Mouse (Mus musculus) skeletal muscle tissue, adult 2 months (tissue): ENCODE measurements at regions not wholly inside any gene's neighbourhood (a gene's known extent, or its start where the extent isn't known, plus 50 kb on each side); places are given as distances from the start of the nearest gene placed in this dataset.

Experiments used
- DNase-seq: peaks from one replicate; pipeline ENCODE4 v3.0.0-alpha.2; 2012; ENCODE audit warnings: low read depth, low spot score

- DNase-seq, result no peak
Observed at GRCm38 (mm10) chr3:35102715-35103591, 452.7 kb downstream of the Sox2 start.

DNA sequence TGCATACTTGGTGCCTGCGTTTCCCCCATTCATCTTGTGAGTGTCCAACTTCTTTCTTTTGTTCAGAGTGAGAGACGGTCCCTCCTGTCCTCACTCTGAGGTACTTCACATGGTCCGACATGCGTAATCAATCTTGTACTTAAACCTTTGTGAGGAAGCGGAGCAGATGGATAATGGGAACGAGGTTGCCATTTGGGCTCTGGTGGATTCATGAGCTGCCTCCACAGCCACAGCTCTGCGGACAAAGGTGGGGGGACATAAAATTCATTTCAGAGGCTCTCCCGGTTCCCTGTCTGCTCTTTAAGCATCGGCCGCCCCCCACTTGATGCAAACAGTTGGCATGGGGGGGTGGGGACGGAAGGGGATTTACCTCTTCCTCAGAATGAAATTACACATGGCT, 454.7 kb downstream of the Sox2 start:
- DNase-seq, result no peak

GRCm38 (mm10) chr3:35106097-35106496, 455.9 kb downstream of the Sox2 start:
- no peak for DNase-seq

DNA sequence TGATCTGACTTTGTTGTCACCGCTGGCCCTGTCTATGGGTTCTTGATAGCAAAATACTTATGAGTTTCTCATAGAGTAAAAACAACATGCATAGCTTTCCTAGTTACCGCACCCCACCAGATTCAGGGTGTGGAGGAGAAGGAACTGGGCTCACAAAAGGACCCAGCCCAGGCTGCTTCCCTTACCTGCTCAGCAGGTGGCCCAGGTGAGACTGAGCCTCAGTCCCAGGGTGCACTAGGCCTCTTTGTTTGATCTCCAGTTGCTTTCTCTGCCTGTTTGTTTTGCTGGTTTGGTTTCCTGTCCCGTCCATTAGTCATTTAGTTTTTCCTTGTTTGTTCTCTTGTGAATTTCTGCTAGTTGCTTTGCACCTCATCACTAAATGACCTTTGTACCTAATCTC, 483.3 kb downstream of the Sox2 start:
- DNase-seq, result no peak

DNA sequence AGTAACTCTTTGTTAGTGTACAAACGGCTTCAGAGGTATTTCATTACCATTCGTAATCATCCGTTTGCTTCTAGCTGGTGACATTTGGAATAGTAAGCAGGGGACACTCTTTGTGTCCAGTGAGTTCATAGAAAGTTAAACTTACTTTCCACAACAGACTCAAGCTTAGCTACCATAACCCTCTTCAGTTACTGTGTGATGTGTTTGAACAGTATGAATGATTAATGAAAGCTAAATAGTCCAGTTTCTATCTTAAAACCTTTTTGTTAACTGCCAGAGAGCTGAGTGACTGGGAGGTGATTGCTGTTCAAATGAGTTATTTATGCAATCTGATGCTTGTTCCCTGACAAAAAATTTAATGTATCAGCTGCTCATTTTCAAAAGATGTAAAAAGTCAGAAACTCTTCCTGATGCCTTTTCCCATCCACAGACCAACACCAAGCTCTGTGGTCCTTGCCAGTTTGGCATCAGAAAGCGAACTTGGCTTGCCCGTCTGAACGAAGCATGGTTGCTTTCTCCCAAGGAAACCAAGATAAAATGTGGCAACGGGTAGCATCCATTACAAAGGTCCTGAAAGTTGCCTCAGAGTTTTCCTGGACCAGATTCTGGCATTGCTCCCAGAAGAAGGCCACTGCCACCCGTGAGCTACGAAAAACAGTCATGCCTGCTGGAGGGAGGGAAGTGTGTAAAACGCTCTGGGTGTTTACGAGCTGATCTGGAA, 491.5 kb downstream of the Sox2 start:
- DNase-seq, result peak; percentile 5

GRCm38 (mm10) chr3:35142683-35143082, 492.5 kb downstream of the Sox2 start:
- DNase-seq, result no peak

GRCm38 (mm10) chr3:35145569-35145968, 495.4 kb downstream of the Sox2 start:
- no peak for DNase-seq

GRCm38 (mm10) chr3:35146681-35147080, 496.5 kb downstream of the Sox2 start:
- no peak for DNase-seq

DNA sequence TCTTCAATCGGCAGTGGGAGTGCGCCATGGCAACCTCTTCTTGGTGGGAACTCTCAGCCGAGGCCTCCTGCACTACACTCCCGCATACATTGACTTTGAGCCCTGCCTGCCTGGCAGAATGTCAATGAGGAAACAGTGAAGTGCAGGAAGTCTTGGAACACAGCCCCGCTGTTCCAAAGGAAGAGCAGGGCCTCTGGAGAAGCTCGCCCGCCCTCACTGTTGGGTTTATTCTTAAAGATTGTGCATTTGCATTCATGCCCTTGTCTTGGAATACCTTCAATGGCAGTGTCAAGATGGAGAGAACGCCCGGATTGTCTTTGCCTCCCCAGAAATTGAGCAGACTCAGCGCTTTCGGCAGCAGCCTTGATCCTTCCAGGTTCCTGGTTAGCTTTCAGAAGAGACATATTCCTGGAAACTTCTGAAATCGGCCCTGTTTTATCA, 499.1 kb downstream of the Sox2 start:
- DNase-seq, result no peak

GRCm38 (mm10) chr3:35152191-35152590, 502.0 kb downstream of the Sox2 start:
- no peak for DNase-seq

DNA sequence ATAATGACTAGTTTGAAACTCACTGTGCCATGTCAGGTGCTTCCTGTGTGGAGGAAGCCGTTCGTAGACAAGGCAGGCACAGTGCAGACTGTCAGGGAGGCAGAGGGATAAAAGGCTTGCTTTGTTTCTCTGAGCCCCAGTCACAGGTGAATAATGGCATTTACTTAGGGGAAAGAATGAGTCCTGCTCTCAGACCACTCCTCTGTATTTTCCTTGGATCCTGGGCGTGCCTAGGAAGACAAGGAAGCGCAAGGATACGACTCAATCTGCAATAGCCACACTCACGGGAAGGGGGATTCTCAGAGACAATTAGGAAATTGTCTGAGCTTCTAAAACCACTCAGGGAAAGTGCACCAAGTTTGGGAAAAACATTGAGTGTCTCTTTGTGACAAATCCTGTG, 504.1 kb downstream of the Sox2 start:
- no peak for DNase-seq

- peak; percentile 5 for DNase-seq
Observed at GRCm38 (mm10) chr3:35168676-35169075, 518.5 kb downstream of the Sox2 start.

DNA sequence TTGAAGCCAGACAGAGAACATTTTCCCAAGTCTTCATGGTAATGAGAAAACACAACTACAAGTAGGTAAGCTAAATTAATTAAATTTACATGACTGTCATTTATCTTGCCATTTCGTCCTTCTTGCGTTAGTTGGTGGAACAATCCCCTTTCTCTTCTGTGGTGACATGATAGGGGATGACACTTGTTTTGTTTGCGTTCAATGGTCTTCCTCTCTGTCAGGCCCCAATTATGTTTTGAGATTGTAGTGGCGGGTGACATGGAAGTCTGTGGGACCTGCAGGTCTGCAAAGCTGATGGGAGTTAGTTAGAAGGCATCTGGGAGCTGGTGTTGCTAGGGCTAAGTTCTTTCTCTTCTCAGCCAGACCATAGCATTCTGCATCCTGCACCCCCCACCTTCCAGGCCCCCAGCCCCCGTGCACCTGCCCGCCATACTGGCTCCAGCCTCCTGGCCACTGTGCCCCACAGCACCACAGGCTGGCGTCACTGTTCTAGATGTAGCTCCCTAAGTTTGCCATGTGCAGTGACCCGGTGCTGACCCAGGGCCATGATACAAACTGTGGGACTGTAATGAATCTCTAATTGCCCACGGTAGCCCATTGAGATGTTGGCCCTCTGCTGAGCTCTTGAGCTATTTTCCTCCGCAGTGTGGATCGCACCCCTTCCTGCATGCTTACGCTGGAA, 528.7 kb downstream of the Sox2 start:
- DNase-seq, result no peak

DNA sequence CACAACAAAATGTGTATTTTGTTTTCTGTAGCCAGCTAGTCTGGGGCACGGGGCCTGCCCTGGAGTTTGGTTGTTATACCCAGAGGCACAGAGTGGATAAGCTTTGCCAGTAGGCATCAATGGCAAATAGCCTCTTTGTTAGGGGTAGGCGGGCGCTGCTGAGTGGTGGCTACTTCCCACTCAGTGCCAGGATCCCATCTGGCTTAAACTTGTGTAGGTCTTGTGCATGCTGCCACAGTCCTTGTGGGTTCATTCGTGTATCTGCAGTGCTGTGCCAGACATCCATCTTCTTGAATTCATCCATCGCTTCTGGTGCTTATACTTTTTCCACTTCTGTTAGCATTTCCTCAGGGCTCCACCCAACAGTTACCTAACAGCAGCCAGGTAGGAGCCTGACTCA, 545.4 kb upstream of the Atp11b start:
- DNase-seq, result no peak

- DNase-seq, result no peak
Observed at GRCm38 (mm10) chr3:35219394-35219793, 534.5 kb upstream of the Atp11b start.

GRCm38 (mm10) chr3:35221183-35221582, 532.7 kb upstream of the Atp11b start:
- DNase-seq, result no peak

DNA sequence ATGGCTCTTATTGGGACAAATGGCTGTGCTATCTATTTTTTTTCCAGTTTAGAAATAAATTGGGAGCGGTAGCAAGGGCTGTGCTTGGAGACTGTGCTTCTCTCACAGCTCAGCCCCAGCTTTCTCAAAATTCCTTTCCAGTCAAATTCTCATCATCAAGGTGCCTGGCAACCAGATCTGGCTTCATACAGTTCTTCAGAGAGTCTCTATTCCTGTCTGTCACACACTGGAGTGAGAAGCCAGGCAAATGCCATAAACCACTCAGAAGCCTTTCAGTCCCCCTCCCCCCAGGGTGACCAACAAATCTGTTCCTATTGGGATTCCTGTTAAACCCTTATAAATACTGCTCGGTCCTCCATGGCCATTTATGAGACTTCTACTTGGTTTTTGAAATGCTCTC, 531.7 kb upstream of the Atp11b start:
- DNase-seq, result no peak

GRCm38 (mm10) chr3:35225051-35225701, 528.7 kb upstream of the Atp11b start:
- DNase-seq, result peak; percentile 5

DNA sequence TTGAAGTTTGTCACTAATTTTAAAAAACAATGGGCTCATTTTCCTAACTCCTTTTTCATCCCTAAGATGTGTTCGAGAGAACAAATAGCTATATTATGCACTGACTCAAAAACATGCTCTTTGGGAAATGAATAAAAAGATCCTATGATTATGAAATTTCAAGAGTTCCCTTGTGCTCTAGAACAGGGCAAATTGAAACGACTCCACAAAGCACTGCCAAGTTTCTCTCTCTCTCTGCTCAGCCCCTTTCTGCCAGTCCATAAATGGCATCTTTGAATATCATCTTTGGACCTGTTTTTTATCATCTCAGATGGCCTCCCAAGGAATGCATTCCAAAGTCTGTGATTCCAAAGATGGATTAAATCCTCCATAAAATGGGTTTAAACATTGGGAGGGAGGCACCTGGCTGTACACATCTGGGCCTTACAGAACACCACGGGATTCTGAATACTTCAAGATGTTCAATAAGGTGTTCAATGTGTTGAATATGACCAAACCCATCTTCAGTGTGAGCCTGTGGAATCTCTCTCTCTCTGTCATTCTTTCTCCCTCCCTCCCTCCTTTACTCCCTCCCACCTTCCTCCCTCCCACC, 528.0 kb upstream of the Atp11b start:
- DNase-seq, result no peak

- DNase-seq, result no peak
Observed at GRCm38 (mm10) chr3:35231158-35231928, 522.6 kb upstream of the Atp11b start.

DNA sequence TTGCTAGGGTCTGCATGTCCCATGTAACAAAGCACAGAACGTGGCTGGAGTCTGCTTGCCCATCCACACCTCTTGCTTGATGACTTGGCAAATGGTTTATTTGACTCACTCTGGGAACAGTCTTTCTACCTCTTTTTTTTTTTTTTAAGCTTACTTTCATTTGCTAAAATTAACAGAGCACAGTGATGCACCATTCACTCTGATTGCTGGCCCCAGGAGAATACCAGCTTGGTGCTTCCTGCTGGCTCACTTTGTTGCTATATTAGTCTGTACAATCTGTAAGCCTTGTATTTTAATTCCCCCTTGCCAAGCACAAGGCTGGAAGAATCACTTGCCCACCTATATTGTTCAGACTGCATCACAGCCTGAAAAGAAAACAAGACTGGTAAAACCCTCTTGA, 521.4 kb upstream of the Atp11b start:
- DNase-seq, result no peak
